Mouse (Mus musculus) natural killer cell, adult 2 months (primary cell): Measurements from ENCODE around the gene Fmc1.

Source experiments
- DNase-seq, 2 experiments: peaks; one replicate each; pipeline ENCODE4 v3.0.0; 2022; ENCODE audit warnings: low spot score in 2 of 2

The Fmc1 gene

GRCm38 (mm10) chr6:38551989-38552635 is 18.8 kb downstream of the Fmc1 start:
- DNase-seq = peak; percentile 98

DNA sequence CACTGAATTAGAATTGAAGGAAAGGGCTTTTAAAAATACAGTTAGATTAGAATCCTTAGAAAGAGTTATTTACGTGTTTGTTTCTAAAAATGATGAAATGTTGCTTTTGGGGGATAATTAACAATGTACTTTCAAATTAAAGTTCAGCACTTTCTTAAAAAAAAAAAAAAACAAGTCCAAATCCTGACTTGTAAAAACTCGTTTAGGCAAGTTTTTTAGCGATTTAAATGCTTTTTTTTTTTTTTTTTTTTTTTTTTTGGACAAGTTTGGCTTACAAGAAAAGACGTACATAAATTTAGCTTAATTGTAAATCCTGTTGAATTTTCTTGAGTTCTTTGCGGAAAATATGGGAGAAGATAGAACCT is 19.3 kb downstream of the Fmc1 start:
- no peak for DNase-seq

DNA sequence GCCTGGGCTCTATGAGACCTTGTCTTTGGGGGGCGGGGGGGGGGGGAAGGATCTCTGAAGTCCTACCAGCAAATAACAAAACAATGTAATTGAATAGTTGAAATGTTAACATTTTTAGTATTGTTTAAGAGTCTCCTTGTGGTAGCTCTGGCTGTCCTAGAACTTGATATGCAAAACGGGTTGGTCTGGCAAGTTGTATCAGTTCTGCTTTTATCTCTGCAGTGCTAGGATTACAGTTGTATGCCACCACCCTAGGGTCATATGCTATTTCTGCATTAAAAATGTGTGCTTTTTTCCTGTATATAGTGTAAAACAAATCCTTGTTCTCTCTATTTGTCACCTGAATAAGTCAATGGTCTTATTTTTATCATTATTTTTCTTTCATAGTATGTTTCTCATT is 42.8 kb downstream of the Fmc1 start:
- peak in 1 of 2 experiments; percentile 20 for DNase-seq

- DNase-seq = no peak
These were observed 47.0 kb downstream of the Fmc1 start for GRCm38 (mm10) chr6:38580112-38580857.

- DNase-seq = no peak
These were observed 48.4 kb downstream of the Fmc1 start for GRCm38 (mm10) chr6:38581711-38582110.
